Mouse (Mus musculus) spleen, postnatal 14 days (tissue): Measurements from ENCODE around the gene Upp2.

Source experiments
- DNase-seq, 2 experiments: peaks; one replicate each; pipeline ENCODE4 v3.0.0; 2021 to 2022; ENCODE audit warnings: low spot score in 2 of 2

The Upp2 gene

GRCm38 (mm10) chr2:58567066-58567810 is at the start of gene Upp2, which contains the start of gene Acvr1:
Gene Upp2, plus strand, starts transcription at chr2:58567298.
Gene Acvr1, minus strand, starts transcription at chr2:58567157.
- peak; percentile 8 to 13 for DNase-seq

GRCm38 (mm10) chr2:58518517-58518916 is 48.6 kb upstream of the Upp2 start:
- DNase-seq, result no peak

- no peak for DNase-seq
Observed at GRCm38 (mm10) chr2:58520727-58521126, 46.4 kb upstream of the Upp2 start.

GRCm38 (mm10) chr2:58521621-58522020 is 45.5 kb upstream of the Upp2 start:
- DNase-seq, result no peak

- no peak for DNase-seq
Observed at GRCm38 (mm10) chr2:58523097-58523496, 44.0 kb upstream of the Upp2 start.

- no peak for DNase-seq
Observed at GRCm38 (mm10) chr2:58523894-58524293, 43.2 kb upstream of the Upp2 start.

- no peak for DNase-seq
Observed at GRCm38 (mm10) chr2:58524356-58524755, 42.7 kb upstream of the Upp2 start.

- no peak for DNase-seq
Observed at GRCm38 (mm10) chr2:58527786-58528185, 39.3 kb upstream of the Upp2 start.

- DNase-seq, result no peak
Observed at GRCm38 (mm10) chr2:58529384-58529783, 37.7 kb upstream of the Upp2 start.

GRCm38 (mm10) chr2:58529860-58530440 is 37.1 kb upstream of the Upp2 start:
- DNase-seq, result no peak

GRCm38 (mm10) chr2:58530521-58530920 is 36.6 kb upstream of the Upp2 start:
- DNase-seq, result no peak

- peak in 1 of 2 experiments; percentile 2 for DNase-seq
Observed at GRCm38 (mm10) chr2:58532260-58532850, 34.7 kb upstream of the Upp2 start.

GRCm38 (mm10) chr2:58533521-58534001 is 33.5 kb upstream of the Upp2 start:
- DNase-seq, result no peak

- no peak for DNase-seq
Observed at GRCm38 (mm10) chr2:58534379-58534778, 32.7 kb upstream of the Upp2 start.

GRCm38 (mm10) chr2:58535233-58535632 is 31.9 kb upstream of the Upp2 start:
- DNase-seq, result no peak

- DNase-seq, result no peak
Observed at GRCm38 (mm10) chr2:58536796-58537195, 30.3 kb upstream of the Upp2 start.

- DNase-seq, result no peak
Observed at GRCm38 (mm10) chr2:58538196-58538595, 28.9 kb upstream of the Upp2 start.

GRCm38 (mm10) chr2:58543252-58543651 is 23.8 kb upstream of the Upp2 start:
- no peak for DNase-seq

GRCm38 (mm10) chr2:58544368-58544767 is 22.7 kb upstream of the Upp2 start:
- DNase-seq, result no peak

- DNase-seq, result no peak
Observed at GRCm38 (mm10) chr2:58546264-58546663, 20.8 kb upstream of the Upp2 start.

GRCm38 (mm10) chr2:58548943-58549342 is 18.2 kb upstream of the Upp2 start:
- DNase-seq, result no peak

- DNase-seq, result no peak
Observed at GRCm38 (mm10) chr2:58549960-58550359, 17.1 kb upstream of the Upp2 start.

- DNase-seq, result no peak
Observed at GRCm38 (mm10) chr2:58550488-58550887, 16.6 kb upstream of the Upp2 start.
